Mouse (Mus musculus): ENCODE measurements around the gene Sbno1. TPM values are rescaled to one million over a fixed set of nuclear protein-coding genes. Genes with fewer than 3 reads are reported as not detected.

The Sbno1 gene
- total and polyA plus RNA-seq, 3 experiments, result 11.3 to 62.9 (median 58.8) TPM

GRCm38 (mm10) chr5:124334392-124334791 lies 91.4 kb downstream of the Sbno1 start:
- Histone ChIP-seq H3K4me1 (ENCODE audit: control insufficient read depth, insufficient read depth, low read length) (peaks cover 8% of the 10 kb centered on the region), H3K79me2 (replicated peaks; ENCODE audit: control insufficient read depth, insufficient read depth, low read length) (no peaks in the 10 kb centered on the region), H3K4me3 (no peak overlapping the region), H3K9ac (ENCODE audit: low read depth, low read length) (peak overlapping the region; percentile 2; the same call in 1 of the 2 replicates), H3K27me3 (ENCODE audit: control insufficient read depth, insufficient read depth, low read length) (no peaks in the 10 kb centered on the region), H3K27ac (peak overlapping the region; percentile 58), H3K36me3 (ENCODE audit: control insufficient read depth, insufficient read depth, low read length) (peaks cover 3% of the 10 kb centered on the region)
- DNase-seq, result peak; percentile 57 to 73
- WGBS, result 7% methylated on average over 6 of the region's 6 CpGs
- TF ChIP-seq POLR2A (IDR thresholded peaks at IDR 0.05; ENCODE audit: insufficient read depth, low read depth, low read length), result peak; percentile 59
- TF ChIP-seq EP300 (IDR thresholded peaks at IDR 0.05; ENCODE audit: insufficient read depth, low read depth, low read length), result no peak
- intact Hi-C loops (cut with DNase I), result no loop called here

- intact Hi-C loops (cut with DNase I), result no loop called here
- WGBS, result 90% methylated on average over 6 of the region's 6 CpGs
- Histone ChIP-seq H3K36me3 (ENCODE audit: control insufficient read depth, insufficient read depth, low read length) (peaks cover 3% of the 10 kb centered on the region), H3K27me3 (ENCODE audit: control insufficient read depth, insufficient read depth, low read length) (no peaks in the 10 kb centered on the region), H3K9ac (ENCODE audit: low read depth, low read length) (no peak overlapping the region), H3K4me1 (ENCODE audit: control insufficient read depth, insufficient read depth, low read length) (peaks cover 9% of the 10 kb centered on the region), H3K27ac (no peak overlapping the region), H3K4me3 (no peak overlapping the region), H3K79me2 (replicated peaks; ENCODE audit: control insufficient read depth, insufficient read depth, low read length) (no peaks in the 10 kb centered on the region)
- DNase-seq, result no peak
- TF ChIP-seq CTCF (IDR thresholded peaks at IDR 0.05) (no peak), EP300 (IDR thresholded peaks at IDR 0.05; ENCODE audit: insufficient read depth, low read depth, low read length) (no peak), POLR2A (IDR thresholded peaks at IDR 0.05; ENCODE audit: insufficient read depth, low read depth, low read length) (no peak)
Observed at GRCm38 (mm10) chr5:124330086-124330485, 95.7 kb downstream of the Sbno1 start.

- WGBS, result under 1% methylated on average over 72 of the region's 72 CpGs
- Histone ChIP-seq H3K27ac (peak within 1 kb of the TSS; percentile 94), H3K9ac (ENCODE audit: low read depth, low read length) (peak within 1 kb of the TSS; percentile 82), H3K4me1 (ENCODE audit: control insufficient read depth, insufficient read depth, low read length) (peaks cover 1% of the 10 kb centered on the region), H3K4me3 (peak within 1 kb of the TSS; percentile 82), H3K27me3 (ENCODE audit: control insufficient read depth, insufficient read depth, low read length) (no peaks in the 10 kb centered on the region), H3K79me2 (replicated peaks; ENCODE audit: control insufficient read depth, insufficient read depth, low read length) (no peaks in the 10 kb centered on the region), H3K36me3 (ENCODE audit: control insufficient read depth, insufficient read depth, low read length) (no peaks in the 10 kb centered on the region)
- DNase-seq, result peak; percentile 99 to 100
- TF ChIP-seq CTCF (IDR thresholded peaks at IDR 0.05), result no peak
- TF ChIP-seq POLR2A (IDR thresholded peaks at IDR 0.05; ENCODE audit: insufficient read depth, low read depth, low read length), result peak; percentile 99
- 0 out of 2 replicates have a peak, but pooled peaks have one; percentile 52 for TF ChIP-seq EP300 (IDR thresholded peaks at IDR 0.05; ENCODE audit: insufficient read depth, low read depth, low read length)
- intact Hi-C loops (cut with DNase I), result loop anchor here (1.0 to 2.0 kb wide), 2 partner anchors 25 to 578 kb away; partner anchors contain the start of genes Kntc1 and Rsrc2
Observed at GRCm38 (mm10) chr5:124327510-124328364, 98.1 kb downstream of the Sbno1 start, which contains the start of the genes Mphosph9 and 2810006K23Rik. Mphosph9 (minus strand) TSS chr5:124327972. 2810006K23Rik (plus strand) TSS chr5:124328089.

GRCm38 (mm10) chr5:124326829-124327228 lies 99.0 kb downstream of the Sbno1 start:
- Histone ChIP-seq H3K79me2 (replicated peaks; ENCODE audit: control insufficient read depth, insufficient read depth, low read length) (no peaks in the 10 kb centered on the region), H3K9ac (ENCODE audit: low read depth, low read length) (peak overlapping the region; percentile 29; the same call in 1 of the 2 replicates), H3K27me3 (ENCODE audit: control insufficient read depth, insufficient read depth, low read length) (no peaks in the 10 kb centered on the region), H3K27ac (peak overlapping the region; percentile 94), H3K4me3 (peak overlapping the region; percentile 82), H3K36me3 (ENCODE audit: control insufficient read depth, insufficient read depth, low read length) (no peaks in the 10 kb centered on the region), H3K4me1 (ENCODE audit: control insufficient read depth, insufficient read depth, low read length) (peaks cover 1% of the 10 kb centered on the region)
- intact Hi-C loops (cut with DNase I), result loop anchor here (1.0 to 2.0 kb wide), 2 partner anchors 26 to 578 kb away; partner anchors contain the start of genes Kntc1 and Rsrc2
- no peak for DNase-seq
- TF ChIP-seq EP300 (IDR thresholded peaks at IDR 0.05; ENCODE audit: insufficient read depth, low read depth, low read length) (no peak), CTCF (IDR thresholded peaks at IDR 0.05) (no peak)
- WGBS, result 2% methylated on average over 8 of the region's 8 CpGs

Small RNA genes lying within 50 kb of the gene (microRNA-seq; reads per million reads assigned to microRNA genes)
- gene Gm27486, result 0 to 0.77 reads per million in 2 experiments

Other genes with a start within 250 kb of the Sbno1 start
- gene Pitpnm2, start 176.2 kb downstream of the Sbno1 start, total RNA-seq (2021), result 10 to 100 TPM; 40.1 TPM
- 34.9 and 37.7 TPM in 2 replicates for gene Pitpnm2, start 176.2 kb downstream of the Sbno1 start, polyA plus RNA-seq (2012; rRNA removed)
- gene Mphosph9, start 98.0 kb downstream of the Sbno1 start, total RNA-seq (2021), result 1 to 10 TPM; 4.4 to 5.4 TPM
- gene Mphosph9, start 98.0 kb downstream of the Sbno1 start, polyA plus RNA-seq (2012; rRNA removed), result 2.8 and 4.4 TPM in 2 replicates
- 10 to 100 TPM; 11.4 to 12.0 TPM for gene 2810006K23Rik, start 97.9 kb downstream of the Sbno1 start, total RNA-seq (2021)
- gene 2810006K23Rik, start 97.9 kb downstream of the Sbno1 start, polyA plus RNA-seq (2012; rRNA removed), result 6.9 and 11.7 TPM in 2 replicates
- 100 to 1,000 TPM; 143 to 167 TPM for gene Cdk2ap1, start 62.9 kb downstream of the Sbno1 start, total RNA-seq (2021)
- 117 and 173 TPM in 2 replicates for gene Cdk2ap1, start 62.9 kb downstream of the Sbno1 start, polyA plus RNA-seq (2012; rRNA removed)
- 100 to 1,000 TPM; 191 to 210 TPM for gene Kmt5a, start 13.9 kb upstream of the Sbno1 start, total RNA-seq (2021)
- 136 and 162 TPM in 2 replicates for gene Kmt5a, start 13.9 kb upstream of the Sbno1 start, polyA plus RNA-seq (2012; rRNA removed)
- gene Rilpl2, start 52.4 kb upstream of the Sbno1 start, total RNA-seq (2021), result 1 to 10 TPM; 6.8 to 9.1 TPM
- gene Rilpl2, start 52.4 kb upstream of the Sbno1 start, polyA plus RNA-seq (2012; rRNA removed), result 6.9 and 8.4 TPM in 2 replicates
- gene Snrnp35, start 57.1 kb upstream of the Sbno1 start, total RNA-seq (2021), result 10 to 100 TPM; 10.5 to 14.5 TPM
- gene Snrnp35, start 57.1 kb upstream of the Sbno1 start, polyA plus RNA-seq (2012; rRNA removed), result 2.4 and 4.5 TPM in 2 replicates
- gene Rilpl1, start 105.4 kb upstream of the Sbno1 start, total RNA-seq (2021), result 100 to 1,000 TPM; 189 to 251 TPM
- 166 and 182 TPM in 2 replicates for gene Rilpl1, start 105.4 kb upstream of the Sbno1 start, polyA plus RNA-seq (2012; rRNA removed)
- gene Tmed2, start 114.7 kb upstream of the Sbno1 start, total RNA-seq (2021), result 100 to 1,000 TPM; 167 to 194 TPM
- 80.9 and 150 TPM in 2 replicates for gene Tmed2, start 114.7 kb upstream of the Sbno1 start, polyA plus RNA-seq (2012; rRNA removed)
- gene Ddx55, start 126.9 kb upstream of the Sbno1 start, total RNA-seq (2021), result 1 to 10 TPM; 6.2 to 7.5 TPM
- gene Ddx55, start 126.9 kb upstream of the Sbno1 start, polyA plus RNA-seq (2012; rRNA removed), result 5.3 and 7.7 TPM in 2 replicates
- gene Eif2b1, start 153.1 kb upstream of the Sbno1 start, total RNA-seq (2021), result 10 to 100 TPM; 23.5 to 27.6 TPM
- gene Eif2b1, start 153.1 kb upstream of the Sbno1 start, polyA plus RNA-seq (2012; rRNA removed), result 18.4 and 24.7 TPM in 2 replicates
- 10 to 100 TPM; 19.4 to 20.4 TPM for gene Gtf2h3, start 153.1 kb upstream of the Sbno1 start, total RNA-seq (2021)
- 29.0 and 39.2 TPM in 2 replicates for gene Gtf2h3, start 153.1 kb upstream of the Sbno1 start, polyA plus RNA-seq (2012; rRNA removed)
- gene Atp6v0a2, start 202.6 kb upstream of the Sbno1 start, total RNA-seq (2021), result 10 to 100 TPM; 53.4 to 55.2 TPM
- 28.7 and 47.7 TPM in 2 replicates for gene Atp6v0a2, start 202.6 kb upstream of the Sbno1 start, polyA plus RNA-seq (2012; rRNA removed)